Mouse (Mus musculus) hindbrain, embryonic 14.5 days (tissue): ENCODE results near the gene Slc39a11. TPM values are rescaled to one million over a fixed set of nuclear protein-coding genes. Genes with fewer than 3 reads are reported as not detected.

Source experiments
- ATAC-seq: fragments of 200-750 bp; cut with Nextera tagmentation; 2 replicates; pipeline ENCODE4 v1.8.0; 2017; ENCODE audit warnings: moderate number of reproducible peaks, mild to moderate bottlenecking, moderate TSS enrichment, moderate library complexity; ENCODE audit not compliant: low FRiP score
- DNase-seq: peaks from one replicate; pipeline ENCODE4 v3.0.0-alpha.2; 2015; ENCODE audit warnings: low spot score
- H3K27ac ChIP-seq: fragments of 300-500 bp; sonication (generic); 2 replicates; pipeline ENCODE4 v1.5.1; 2014; ENCODE audit warnings: mild to moderate bottlenecking, moderate library complexity
- H3K27me3 ChIP-seq: fragments of 300-500 bp; sonication (generic); 2 replicates; pipeline ENCODE4 v1.6.1; 2014; ENCODE audit warnings: mild to moderate bottlenecking, low read length, mixed read lengths; ENCODE audit not compliant: control insufficient read depth, insufficient read depth
- H3K36me3 ChIP-seq: fragments of 300-500 bp; sonication (generic); replicated peaks from 2 replicates; pipeline ENCODE4 v1.6.1; 2014; ENCODE audit not compliant: control insufficient read depth, insufficient read depth
- H3K4me1 ChIP-seq: fragments of 300-500 bp; sonication (generic); replicated peaks from 2 replicates; pipeline ENCODE4 v1.6.1; 2014; ENCODE audit warnings: antibody characterized with exemption, low read length, mixed read lengths; ENCODE audit not compliant: control insufficient read depth, insufficient read depth
- H3K4me2 ChIP-seq: fragments of 300-500 bp; sonication (generic); replicated peaks from 2 replicates; pipeline ENCODE4 v1.6.1; 2014; ENCODE audit warnings: mild to moderate bottlenecking, moderate library complexity
- H3K4me3 ChIP-seq: fragments of 300-500 bp; sonication (generic); replicated peaks from 2 replicates; pipeline ENCODE4 v1.5.1; 2014; ENCODE audit warnings: mild to moderate bottlenecking, low read length
- H3K9ac ChIP-seq: fragments of 300-500 bp; sonication (generic); 2 replicates; pipeline ENCODE4 v1.6.1; 2014
- H3K9me3 ChIP-seq: fragments of 300-500 bp; sonication (generic); 2 replicates; pipeline ENCODE4 v1.6.1; 2016; ENCODE audit warnings: low read length; ENCODE audit not compliant: control insufficient read depth
- WGBS: fragments of 180-500 bp; shearing (Covaris S2); extraction: QIAGEN DNeasy Blood & Tissue Kit; methylation state at CpG from one replicate; pipeline ENCODE4 v1.1.7; 2014; 5-methylcytosine and 5-hydroxymethylcytosine counted together
- polyA plus RNA-seq: library from polyadenylated mRNA; unstranded; fragments of >200 nt; fragmentation: Nextera tagmentation; extraction: Ambion mirVana; gene quantifications from 2 replicates; pipeline ENCODE4 v1.2.1, GENCODE M21; 2014

Slc39a11 gene
- polyA plus RNA-seq, 1 experiment from 2014 or later, result 25.5 TPM

- WGBS, result under 1% methylated on average over 67 of the region's 73 CpGs
- H3K4me1 ChIP-seq, result peaks cover 35% of the 10 kb centered on the region
These were observed 34.3 kb upstream of the Slc39a11 start, which contains the start of the genes Fam104a and D11Wsu47e for GRCm38 (mm10) chr11:113683957-113684706. TSS of gene Fam104a (minus strand) at chr11:113684155. TSS of gene D11Wsu47e (plus strand) at chr11:113684412.

GRCm38 (mm10) chr11:113683627-113683956 is 33.7 kb upstream of the Slc39a11 start:
- Histone ChIP-seq H3K27me3 (no peaks in the 10 kb centered on the region), H3K36me3 (peaks cover 11% of the 10 kb centered on the region), H3K9me3 (no peaks in the 10 kb centered on the region), H3K4me3 (peak overlapping the region; percentile 89), H3K27ac (peak overlapping the region; percentile 90), H3K4me2 (peak overlapping the region; percentile 90), H3K4me1 (peaks cover 35% of the 10 kb centered on the region), H3K9ac (peak overlapping the region; percentile 81)
- DNase-seq (no peak), ATAC-seq (peak; percentile 75)
- 0% methylated on average over 10 of the region's 38 CpGs for WGBS

More at GRCm38 (mm10) chr11:113683957-113684706, 34.3 kb upstream of the Slc39a11 start, which contains the start of the genes Fam104a and D11Wsu47e:
- Histone ChIP-seq H3K36me3 (peaks cover 17% of the 10 kb centered on the region), H3K9me3 (no peaks in the 10 kb centered on the region), H3K27me3 (no peaks in the 10 kb centered on the region), H3K4me3 (peak within 1 kb of the TSS; percentile 89), H3K4me2 (peak within 1 kb of the TSS; percentile 90), H3K27ac (peak within 1 kb of the TSS; percentile 90), H3K9ac (peak within 1 kb of the TSS; percentile 81)
- ATAC-seq (peak; percentile 94), DNase-seq (peak; percentile 96)

- no peaks in the 10 kb centered on the region for H3K27me3 ChIP-seq
- ATAC-seq (peak; percentile 37), DNase-seq (no peak)
- H3K27ac ChIP-seq, result peak overlapping the region; percentile 90
- peak overlapping the region; percentile 89 for H3K4me3 ChIP-seq
- H3K9me3 ChIP-seq, result no peaks in the 10 kb centered on the region
- H3K4me1 ChIP-seq, result peaks cover 35% of the 10 kb centered on the region
- peak overlapping the region; percentile 90 for H3K4me2 ChIP-seq
- H3K36me3 ChIP-seq, result peaks cover 6% of the 10 kb centered on the region
- H3K9ac ChIP-seq, result peak overlapping the region; percentile 81
- WGBS, result 3% methylated on average over 37 of the region's 38 CpGs
These were observed 33.2 kb upstream of the Slc39a11 start for GRCm38 (mm10) chr11:113682897-113683626.

- peak overlapping the region; percentile 90 for H3K4me2 ChIP-seq
- peak overlapping the region; percentile 81 for H3K9ac ChIP-seq
- H3K4me3 ChIP-seq, result peak overlapping the region; percentile 89; the same call in 1 of the 2 replicates
These were observed 32.1 kb upstream of the Slc39a11 start for GRCm38 (mm10) chr11:113681979-113682378.

DNA sequence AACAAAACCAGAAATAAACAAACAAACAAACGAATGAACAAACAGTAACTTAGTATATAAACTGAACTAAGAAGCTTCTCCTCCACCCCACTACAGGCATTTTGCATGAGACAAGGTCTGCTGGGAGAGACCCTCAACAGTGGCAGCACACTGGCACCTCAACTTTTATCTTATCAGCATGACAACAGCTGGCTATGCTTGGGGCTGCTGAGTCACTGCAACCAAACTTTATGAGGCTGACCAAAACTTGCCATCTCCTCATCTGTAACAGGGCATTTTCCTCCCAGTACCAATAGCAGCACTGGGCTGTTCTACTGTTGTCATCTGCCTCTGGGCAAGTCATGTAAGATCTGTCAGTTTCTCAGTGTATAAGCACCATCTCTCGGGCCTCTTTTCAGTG is 31.1 kb upstream of the Slc39a11 start:
- no peak overlapping the region for H3K27ac ChIP-seq
- H3K27me3 ChIP-seq, result no peaks in the 10 kb centered on the region
- no peak overlapping the region for H3K4me2 ChIP-seq
- peaks cover 13% of the 10 kb centered on the region for H3K36me3 ChIP-seq
- no peaks in the 10 kb centered on the region for H3K9me3 ChIP-seq
- DNase-seq (no peak), ATAC-seq (no peak)
- no peak overlapping the region for H3K9ac ChIP-seq
- H3K4me1 ChIP-seq, result peaks cover 35% of the 10 kb centered on the region
- no peak overlapping the region for H3K4me3 ChIP-seq
- 96% methylated on average over 2 of the region's 2 CpGs for WGBS

More at GRCm38 (mm10) chr11:113681979-113682378, 32.1 kb upstream of the Slc39a11 start:
- DNase-seq, result no peak
- no peak for ATAC-seq
- H3K27ac ChIP-seq, result no peak overlapping the region
- H3K36me3 ChIP-seq, result peaks cover 2% of the 10 kb centered on the region
- no peaks in the 10 kb centered on the region for H3K27me3 ChIP-seq
- H3K9me3 ChIP-seq, result no peaks in the 10 kb centered on the region
- peaks cover 35% of the 10 kb centered on the region for H3K4me1 ChIP-seq

- no peak for ATAC-seq
- Histone ChIP-seq H3K27me3 (no peaks in the 10 kb centered on the region), H3K4me2 (no peak overlapping the region), H3K9ac (no peak overlapping the region), H3K9me3 (no peaks in the 10 kb centered on the region), H3K36me3 (peaks cover 36% of the 10 kb centered on the region), H3K4me3 (no peak overlapping the region), H3K27ac (no peak overlapping the region), H3K4me1 (peaks cover 23% of the 10 kb centered on the region)
- 88% methylated on average over 8 of the region's 8 CpGs for WGBS
- no peak for DNase-seq
These were observed 28.5 kb upstream of the Slc39a11 start for GRCm38 (mm10) chr11:113678373-113678772.

GRCm38 (mm10) chr11:113677378-113677777 is 27.5 kb upstream of the Slc39a11 start:
- no peak overlapping the region for H3K4me3 ChIP-seq
- H3K9me3 ChIP-seq, result no peaks in the 10 kb centered on the region
- 88% methylated on average over 2 of the region's 2 CpGs for WGBS
- H3K36me3 ChIP-seq, result peaks cover 44% of the 10 kb centered on the region
- ATAC-seq (no peak), DNase-seq (no peak)
- peaks cover 16% of the 10 kb centered on the region for H3K4me1 ChIP-seq
- H3K4me2 ChIP-seq, result no peak overlapping the region
- H3K27ac ChIP-seq, result no peak overlapping the region
- no peaks in the 10 kb centered on the region for H3K27me3 ChIP-seq
- no peak overlapping the region for H3K9ac ChIP-seq

DNA sequence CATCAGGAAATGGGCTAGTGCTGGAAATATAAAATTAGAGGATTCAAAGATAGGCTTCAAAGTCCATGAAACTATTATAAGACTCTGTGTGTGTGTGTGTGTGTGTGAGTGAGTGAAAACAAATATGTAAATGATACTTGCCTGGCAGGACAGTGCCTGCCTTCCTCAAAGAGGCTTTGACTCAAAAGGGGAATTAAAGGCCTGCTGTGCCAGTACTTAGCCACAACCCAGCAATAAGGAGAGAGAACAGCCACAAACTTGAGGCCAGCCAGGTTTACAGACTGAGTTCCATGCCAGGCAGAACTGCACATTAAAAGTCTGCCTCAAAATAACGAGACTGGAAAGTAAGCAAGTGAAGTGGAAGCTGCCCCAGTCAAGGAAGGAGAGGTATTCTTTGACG is 27.0 kb upstream of the Slc39a11 start:
- Histone ChIP-seq H3K36me3 (peaks cover 48% of the 10 kb centered on the region), H3K4me1 (peaks cover 10% of the 10 kb centered on the region), H3K4me2 (no peak overlapping the region), H3K9me3 (no peaks in the 10 kb centered on the region), H3K9ac (no peak overlapping the region), H3K27ac (no peak overlapping the region), H3K4me3 (no peak overlapping the region), H3K27me3 (no peaks in the 10 kb centered on the region)
- 88% methylated on average over 2 of the region's 2 CpGs for WGBS
- ATAC-seq (no peak), DNase-seq (no peak)

- Histone ChIP-seq H3K9me3 (no peaks in the 10 kb centered on the region), H3K27me3 (no peaks in the 10 kb centered on the region), H3K4me3 (no peak overlapping the region), H3K27ac (no peak overlapping the region), H3K36me3 (peaks cover 59% of the 10 kb centered on the region), H3K4me2 (no peak overlapping the region), H3K4me1 (no peaks in the 10 kb centered on the region), H3K9ac (no peak overlapping the region)
- DNase-seq (no peak), ATAC-seq (no peak)
- 85% methylated on average over 5 of the region's 5 CpGs for WGBS
These were observed 24.7 kb upstream of the Slc39a11 start for GRCm38 (mm10) chr11:113674595-113674994.
